Mouse (Mus musculus): ENCODE data around the gene Olfr93. TPM values are rescaled to one million over a fixed set of nuclear protein-coding genes. Genes with fewer than 3 reads are reported as not detected.
"Not testable (repeated sequence)": the region's sequence is repeated elsewhere in the genome, so short reads cannot be mapped to it uniquely, and the experiment has no call there.

Olfr93 gene
- total RNA-seq (2021), result not detected

DNA sequence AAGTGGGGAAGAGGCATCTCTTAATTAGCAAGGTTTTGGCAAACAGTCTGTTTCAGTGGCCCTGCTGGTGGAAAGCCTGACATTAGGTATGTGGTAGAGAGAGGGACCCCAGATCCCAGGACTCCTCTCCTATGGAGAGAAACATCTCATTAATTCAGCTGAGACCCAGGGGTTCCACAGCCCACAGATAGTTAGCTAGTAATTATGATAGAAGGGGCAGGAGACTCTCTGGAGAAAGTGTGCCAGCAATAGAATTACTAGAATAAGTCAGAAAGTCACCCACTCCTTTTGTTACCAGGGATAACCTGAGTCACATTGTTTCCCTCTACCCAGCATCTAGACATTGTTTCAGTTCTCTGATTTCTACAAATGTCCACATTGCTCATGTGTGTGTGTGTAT, at the start of gene Olfr93:
Gene Olfr93, minus strand, starts transcription at position 101 of the 400 bp plus-strand sequence.
- DNase-seq, result no peak
- intact Hi-C loops (cut with DNase I), result no loop called here

DNA sequence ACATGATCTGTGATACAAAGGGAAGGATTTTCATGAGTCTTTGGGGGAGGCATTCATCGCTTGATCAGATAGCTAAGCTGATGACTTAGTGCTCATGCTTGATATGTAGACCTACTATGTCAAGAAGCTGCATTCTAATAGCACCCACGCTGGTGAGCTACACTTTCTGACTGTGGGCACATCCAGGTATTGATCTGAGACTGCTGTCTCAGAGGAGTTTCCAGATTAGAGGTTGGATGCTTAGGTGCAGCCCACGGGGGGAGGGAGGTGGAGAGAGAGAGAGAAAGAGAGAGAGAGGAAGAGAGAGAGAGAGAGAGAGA, 42.6 kb upstream of the Olfr93 start:
- intact Hi-C loops (cut with DNase I), result loop anchor here (2.0 to 5.0 kb wide), 2 partner anchors 121 to 312 kb away; partner anchors contain the start of gene Trim40
- DNase-seq, result no peak

DNA sequence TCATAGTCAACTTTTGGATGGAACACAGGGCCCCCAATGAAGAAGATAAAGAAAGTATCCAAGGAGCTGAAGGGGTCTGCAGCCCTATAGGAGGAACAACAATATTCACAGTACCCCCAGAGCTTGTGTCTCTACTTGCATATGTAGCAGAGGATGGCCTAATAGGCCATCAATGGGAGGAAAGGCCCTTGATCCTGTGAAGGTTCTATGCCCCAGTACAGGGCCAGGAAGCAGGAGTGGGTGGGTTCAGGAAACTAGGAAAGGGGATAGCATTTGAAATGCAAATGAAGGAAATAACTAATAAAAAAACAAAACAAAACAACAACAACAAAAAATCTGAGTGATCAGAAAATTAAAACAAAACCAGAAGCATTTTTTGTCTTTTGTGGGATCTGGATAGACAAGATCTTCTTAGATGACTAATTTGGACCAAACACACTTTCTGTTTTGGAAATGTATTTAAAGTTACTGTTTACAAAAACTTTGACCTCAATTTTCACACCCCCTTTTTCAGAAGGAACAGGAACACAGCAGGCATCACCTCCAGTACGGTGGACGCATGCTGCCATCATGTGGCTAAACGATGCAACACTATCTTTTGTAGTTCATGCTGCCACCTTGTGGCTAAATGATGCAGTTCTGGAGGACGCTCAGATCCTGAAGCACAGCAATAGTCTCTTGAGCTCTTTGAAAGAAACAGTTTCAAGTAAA, 42.1 kb upstream of the Olfr93 start:
- intact Hi-C loops (cut with DNase I), result loop anchor here (2.0 to 5.0 kb wide), 2 partner anchors 121 to 311 kb away; partner anchors contain the start of gene Trim40
- DNase-seq, result peak; percentile 80

DNA sequence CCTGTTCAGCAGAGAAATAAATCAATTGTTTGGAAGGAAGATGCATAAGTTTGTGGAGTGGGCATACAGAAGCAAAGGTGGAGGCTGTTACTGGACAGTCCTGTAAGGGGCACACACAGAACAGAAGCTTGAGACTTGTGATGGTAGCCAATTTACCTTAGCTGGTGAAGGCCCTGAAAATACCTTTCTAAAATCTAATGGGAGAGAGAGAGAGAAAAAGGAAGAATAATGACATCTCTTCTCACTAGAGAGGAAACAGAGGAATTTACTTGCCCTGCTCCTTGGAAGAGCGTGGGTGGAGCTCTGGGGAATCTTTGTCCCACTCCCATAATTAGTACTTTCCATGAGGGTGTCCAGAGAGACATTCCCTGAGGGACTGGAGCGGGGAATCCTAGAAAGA, 39.6 kb upstream of the Olfr93 start, which contains the start of gene Olfr94:
Gene Olfr94, minus strand, starts transcription at position 101 of the 400 bp plus-strand sequence.
- intact Hi-C loops (cut with DNase I), result loop anchor here (5.0 kb wide), 1 partner anchor 309 kb away; the partner anchor contains the start of gene Trim40
- DNase-seq, result no peak

GRCm38 (mm10) chr17:37196845-37197724, 35.8 kb upstream of the Olfr93 start:
- peak; percentile 27 for DNase-seq
- intact Hi-C loops (cut with DNase I), result no loop called here

DNA sequence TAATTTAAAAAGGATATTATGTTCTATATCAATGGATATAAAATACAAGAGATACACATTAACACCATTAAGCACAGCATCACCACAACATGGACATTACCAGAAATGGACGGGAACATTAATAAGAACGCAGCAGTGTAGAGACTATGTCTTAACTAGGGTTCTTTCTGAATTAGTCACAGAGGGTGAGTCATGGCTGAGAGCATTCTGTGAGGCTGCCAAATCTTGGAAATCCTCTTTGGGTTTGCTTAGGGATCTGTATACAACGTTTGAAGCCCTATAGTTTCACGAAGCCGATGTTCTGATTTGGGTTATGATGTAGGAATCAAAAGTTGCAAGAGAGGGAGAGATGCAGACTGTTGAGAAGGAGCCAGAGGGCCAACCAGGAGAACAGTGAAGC, 33.5 kb upstream of the Olfr93 start:
- DNase-seq, result no peak
- intact Hi-C loops (cut with DNase I), result no loop called here

DNA sequence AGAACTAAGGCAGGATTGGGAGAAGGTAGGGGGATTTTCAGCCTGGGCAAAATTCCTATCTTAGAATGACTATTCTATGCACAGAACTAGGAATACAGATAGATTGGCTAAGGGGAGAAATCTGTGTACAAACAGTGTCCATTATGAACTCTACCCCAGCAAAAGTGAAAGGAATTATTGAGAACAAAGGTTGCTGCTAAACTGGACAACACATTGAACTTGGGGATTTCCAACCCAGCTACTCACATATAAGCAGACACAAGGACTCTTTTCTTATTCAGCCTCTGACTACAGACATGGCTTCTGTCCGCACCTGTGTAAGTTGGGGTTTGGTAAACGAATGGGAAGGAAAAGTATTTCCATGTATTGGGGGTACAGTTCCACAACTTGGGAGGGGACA, 32.4 kb upstream of the Olfr93 start, which contains the start of gene Ubd:
Gene Ubd, plus strand, starts transcription at position 237 of the 400 bp plus-strand sequence.
- intact Hi-C loops (cut with DNase I), result no loop called here
- no peak for DNase-seq

- DNase-seq, result no peak
Observed at GRCm38 (mm10) chr17:37193032-37193431, 31.7 kb upstream of the Olfr93 start.

DNA sequence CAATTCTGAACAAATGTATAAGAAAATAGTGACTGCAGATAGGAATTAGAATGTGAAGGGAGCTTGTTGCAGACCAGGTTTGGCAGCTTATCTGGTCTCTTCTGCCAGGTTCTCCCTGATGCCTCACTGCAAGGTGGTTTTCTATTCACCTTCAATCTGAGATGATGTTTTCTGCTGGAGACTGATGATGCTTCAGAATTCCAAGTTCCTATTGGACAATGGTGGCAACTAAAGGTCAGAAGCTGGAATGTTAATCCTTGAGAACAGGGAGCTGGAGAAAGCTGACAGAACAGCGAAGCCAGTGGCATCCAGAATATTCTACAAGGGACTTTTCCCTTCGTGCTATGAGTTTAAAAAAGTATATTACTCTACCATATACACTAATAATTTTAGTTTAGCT, 29.4 kb upstream of the Olfr93 start:
- intact Hi-C loops (cut with DNase I), result no loop called here
- peak; percentile 21 for DNase-seq

More at GRCm38 (mm10) chr17:37193032-37193431, 31.7 kb upstream of the Olfr93 start:
- intact Hi-C loops (cut with DNase I), result no loop called here

- no peak for DNase-seq
- intact Hi-C loops (cut with DNase I), result no loop called here
Observed at GRCm38 (mm10) chr17:37185474-37185873, 24.2 kb upstream of the Olfr93 start.

- intact Hi-C loops (cut with DNase I); DNase-seq: not testable (repeated sequence)
Observed at GRCm38 (mm10) chr17:37131366-37131765, 29.9 kb downstream of the Olfr93 start.

GRCm38 (mm10) chr17:37119988-37120387, 41.3 kb downstream of the Olfr93 start, which contains the start of gene Olfr92:
Olfr92 (minus strand) TSS chr17:37120088.
- intact Hi-C loops (cut with DNase I), result no loop called here
- no peak for DNase-seq

GRCm38 (mm10) chr17:37098178-37098577, 63.1 kb downstream of the Olfr93 start, which contains the start of gene Olfr91:
Olfr91 (minus strand) TSS chr17:37098278.
- DNase-seq, result no peak
- intact Hi-C loops (cut with DNase I), result no loop called here

DNA sequence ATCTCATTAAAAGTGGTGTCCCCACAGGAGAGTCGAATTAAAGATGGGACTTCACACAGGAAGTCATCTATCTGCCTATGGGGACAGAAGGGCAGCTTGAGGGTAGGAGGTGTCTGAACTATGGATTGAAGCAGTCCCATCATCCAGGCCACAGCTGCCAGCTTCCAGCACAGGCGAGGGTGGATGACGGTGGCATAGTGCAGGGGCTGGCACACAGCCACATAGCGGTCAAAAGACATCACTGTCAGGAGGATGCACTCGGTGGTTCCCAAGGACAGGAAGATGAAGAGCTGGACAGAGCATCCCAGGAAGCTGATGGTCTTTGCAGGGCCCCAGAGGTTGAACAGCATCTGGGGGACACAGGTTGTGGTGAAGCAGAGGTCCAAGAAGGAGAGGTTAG, 68.0 kb downstream of the Olfr93 start:
- peak; percentile 83 for DNase-seq
- intact Hi-C loops (cut with DNase I), result no loop called here

DNA sequence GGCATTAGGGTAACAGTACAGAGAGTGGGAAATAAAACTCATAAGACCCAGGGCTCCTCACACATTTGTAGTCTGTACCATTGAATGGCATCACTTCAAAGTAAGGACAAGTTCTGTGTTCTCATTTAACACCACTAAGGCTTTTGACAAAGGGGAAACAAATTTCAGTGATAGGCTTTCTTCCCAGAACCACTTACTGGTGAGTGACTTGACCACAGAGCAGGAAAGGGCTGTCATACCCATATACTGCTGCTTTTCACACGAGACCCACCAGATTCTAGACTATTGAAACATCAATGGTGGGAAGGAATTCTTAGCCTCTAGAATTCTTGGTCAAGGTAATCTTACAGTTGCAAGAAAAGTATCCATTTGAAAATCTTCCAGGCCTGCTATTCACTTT, 69.1 kb downstream of the Olfr93 start:
- intact Hi-C loops (cut with DNase I), result no loop called here

More for the DNA sequence above, 69.1 kb downstream of the Olfr93 start:
- no peak for DNase-seq

Other genes starting within 250 kb of the Olfr93 start
- 1 to 10 TPM; 1.7 TPM for gene Rnf39, start 218.6 kb downstream of the Olfr93 start, total RNA-seq (2021)
- gene Ppp1r11, start 209.8 kb downstream of the Olfr93 start, total RNA-seq (2021), result 10 to 100 TPM; 81.7 to 91.9 TPM
- gene Znrd1, start 202.9 kb downstream of the Olfr93 start, total RNA-seq (2021), result 10 to 100 TPM; 25.8 to 30.3 TPM
- gene Znrd1as, start 202.9 kb downstream of the Olfr93 start, total RNA-seq (2021), result 1 to 10 TPM; 2.3 to 4.5 TPM
- 1 to 10 TPM in 1 of 2 experiments, not detected in 1; 1.1 TPM for gene 2410137M14Rik, start 180.3 kb downstream of the Olfr93 start, total RNA-seq (2021)
- 1 to 10 TPM; 6.0 to 6.5 TPM for gene H2-M5, start 172.0 kb downstream of the Olfr93 start, total RNA-seq (2021)
- gene Zfp57, start 160.3 kb downstream of the Olfr93 start, total RNA-seq (2021), result 100 to 1,000 TPM; 218 to 227 TPM
- gene Mog, start 138.1 kb downstream of the Olfr93 start, total RNA-seq (2021), result under 1 TPM in 1 of 2 experiments, not detected in 1; 0.20 TPM
- gene Gabbr1, start 115.5 kb downstream of the Olfr93 start, total RNA-seq (2021), result 100 to 1,000 TPM; 430 to 482 TPM
- gene Olfr90, start 73.0 kb downstream of the Olfr93 start, total RNA-seq (2021), result not detected
- gene Olfr91, start 63.2 kb downstream of the Olfr93 start, total RNA-seq (2021), result not detected
- gene Olfr92, start 41.4 kb downstream of the Olfr93 start, total RNA-seq (2021), result not detected
- not detected for gene Ubd, start 32.4 kb upstream of the Olfr93 start, total RNA-seq (2021)
- gene Olfr94, start 39.5 kb upstream of the Olfr93 start, total RNA-seq (2021), result not detected
- gene Olfr95, start 51.6 kb upstream of the Olfr93 start, total RNA-seq (2021), result not detected
- gene Olfr96, start 58.7 kb upstream of the Olfr93 start, total RNA-seq (2021), result not detected
- not detected for gene Olfr97, start 75.8 kb upstream of the Olfr93 start, total RNA-seq (2021)
- not detected for gene Olfr98, start 102.3 kb upstream of the Olfr93 start, total RNA-seq (2021)
- 1 to 10 TPM; 1.6 to 1.7 TPM for gene H2-M3, start 108.7 kb upstream of the Olfr93 start, total RNA-seq (2021)
- gene Olfr99, start 122.0 kb upstream of the Olfr93 start, total RNA-seq (2021), result not detected
- gene Olfr101, start 142.8 kb upstream of the Olfr93 start, total RNA-seq (2021), result not detected
- gene Olfr102, start 155.6 kb upstream of the Olfr93 start, total RNA-seq (2021), result not detected
- not detected for gene Olfr103, start 178.2 kb upstream of the Olfr93 start, total RNA-seq (2021)
- gene Olfr104-ps, start 198.1 kb upstream of the Olfr93 start, total RNA-seq (2021), result not detected
- gene Olfr105-ps, start 217.5 kb upstream of the Olfr93 start, total RNA-seq (2021), result not detected
- gene Olfr106-ps, start 228.9 kb upstream of the Olfr93 start, total RNA-seq (2021), result not detected
- gene Olfr107, start 237.7 kb upstream of the Olfr93 start, total RNA-seq (2021), result not detected

Data from left cerebral cortex, postnatal 4 days (tissue).